Mouse (Mus musculus) activated CD4-positive, CD25-positive, alpha-beta regulatory T cell, adult 4 months (primary cell): Measurements from ENCODE around the gene Fgr. TPM values are rescaled to one million over a fixed set of nuclear protein-coding genes. Genes with fewer than 3 reads are reported as not detected.

Source experiments
- polyA plus RNA-seq, 2 experiments: library from polyadenylated mRNA; unstranded; fragments of 100-300 nt; shearing (Covaris generic); gene quantifications; one replicate each; pipeline ENCODE4 v1.2.1; 2017

Fgr gene
- polyA plus RNA-seq, 2 experiments from 2014 or later = 4.2 TPM

Other genes with a start within 250 kb of the Fgr start
- 1 to 10 TPM; 2.2 to 4.0 TPM for gene Xkr8, start 241.5 kb upstream of the Fgr start, polyA plus RNA-seq
- gene Smpdl3b, start 216.8 kb upstream of the Fgr start, polyA plus RNA-seq = 1 to 10 TPM; 2.7 to 4.4 TPM
- 10 to 100 TPM; 54.6 to 80.3 TPM for gene Rpa2, start 205.8 kb upstream of the Fgr start, polyA plus RNA-seq
- 1 to 10 TPM in 1 of 2 experiments, under 1 TPM in 1; 0.91 to 1.0 TPM for gene Themis2, start 177.7 kb upstream of the Fgr start, polyA plus RNA-seq
- gene Ppp1r8, start 130.9 kb upstream of the Fgr start, polyA plus RNA-seq = 10 to 100 TPM; 25.3 to 26.3 TPM
- gene Stx12, start 89.6 kb upstream of the Fgr start, polyA plus RNA-seq = 10 to 100 TPM; 33.0 to 36.2 TPM
- gene Fam76a, start 51.5 kb upstream of the Fgr start, polyA plus RNA-seq = 10 to 100 TPM; 17.3 to 19.3 TPM
- 1 to 10 TPM; 2.1 TPM for gene Ahdc1, start 37.2 kb downstream of the Fgr start, polyA plus RNA-seq
- 100 to 1,000 TPM in 1 of 2 experiments, 10 to 100 TPM in 1; 83.0 to 104 TPM for gene Wasf2, start 156.4 kb downstream of the Fgr start, polyA plus RNA-seq
- gene Cd164l2, start 238.0 kb downstream of the Fgr start, polyA plus RNA-seq = not detected
- not detected for gene Gpr3, start 238.4 kb downstream of the Fgr start, polyA plus RNA-seq